Mouse (Mus musculus) regulatory T cell (primary cell): ENCODE measurements around the gene Stx19.

Source experiments
- in situ Hi-C: fragments of 300-600 bp; cut with MboI, MseI; formaldehyde crosslinking; loops from one replicate; pipeline ENCODE4 v1.15.1; 2025; ENCODE audit warnings: high pct_unique_total_duplicates

The Stx19 gene

GRCm38 (mm10) chr16:62814491-62814890, at the start of gene Stx19:
Gene Stx19, plus strand, starts transcription at chr16:62814676.
- in situ Hi-C loops = no loop called here

- in situ Hi-C loops = no loop called here
Measured at GRCm38 (mm10) chr16:62773462-62773861, 41.0 kb upstream of the Stx19 start.

- in situ Hi-C loops = no loop called here
Measured at GRCm38 (mm10) chr16:62776034-62776433, 38.4 kb upstream of the Stx19 start.

- in situ Hi-C loops = no loop called here
Measured at GRCm38 (mm10) chr16:62778282-62778681, 36.2 kb upstream of the Stx19 start.

GRCm38 (mm10) chr16:62782229-62782628, 32.2 kb upstream of the Stx19 start:
- in situ Hi-C loops = no loop called here

- in situ Hi-C loops = loop anchor here (5.0 kb wide), 1 partner anchor 66 kb away; the partner anchor contains the start of gene Pros1
Measured at GRCm38 (mm10) chr16:62786621-62787331, 27.7 kb upstream of the Stx19 start, which contains the start of gene Nsun3. Gene Nsun3, minus strand, starts transcription at chr16:62786818.

- in situ Hi-C loops = no loop called here
Measured at GRCm38 (mm10) chr16:62796608-62797007, 17.9 kb upstream of the Stx19 start.

- in situ Hi-C loops = no loop called here
Measured at GRCm38 (mm10) chr16:62798808-62799207, 15.7 kb upstream of the Stx19 start.

- in situ Hi-C loops = no loop called here
Measured at GRCm38 (mm10) chr16:62799426-62799825, 15.1 kb upstream of the Stx19 start.

GRCm38 (mm10) chr16:62799839-62800238, 14.6 kb upstream of the Stx19 start:
- in situ Hi-C loops = no loop called here

- in situ Hi-C loops = no loop called here
Measured at GRCm38 (mm10) chr16:62804621-62805020, 9.9 kb upstream of the Stx19 start.

- in situ Hi-C loops = no loop called here
Measured at GRCm38 (mm10) chr16:62807249-62807979, 7.1 kb upstream of the Stx19 start.

- in situ Hi-C loops = no loop called here
Measured at GRCm38 (mm10) chr16:62810855-62811254, 3.6 kb upstream of the Stx19 start.

GRCm38 (mm10) chr16:62813790-62814189, 686 bp upstream of the Stx19 start:
- in situ Hi-C loops = no loop called here

GRCm38 (mm10) chr16:62822472-62822871, 8.0 kb downstream of the Stx19 start:
- in situ Hi-C loops = no loop called here

- in situ Hi-C loops = no loop called here
Measured at GRCm38 (mm10) chr16:62826156-62827001, 11.9 kb downstream of the Stx19 start.

GRCm38 (mm10) chr16:62832027-62832426, 17.6 kb downstream of the Stx19 start:
- in situ Hi-C loops = no loop called here

GRCm38 (mm10) chr16:62832481-62832880, 18.0 kb downstream of the Stx19 start:
- in situ Hi-C loops = no loop called here

- in situ Hi-C loops = no loop called here
Measured at GRCm38 (mm10) chr16:62834016-62834735, 19.7 kb downstream of the Stx19 start.

- in situ Hi-C loops = no loop called here
Measured at GRCm38 (mm10) chr16:62845341-62845740, 30.9 kb downstream of the Stx19 start.
